ENCODE assay signal across 27 mouse cellular contexts in genomic region chr15:62901955-62902354, GRCm38 (mm10).
DNase-seq lines count a peak whose midpoint lies in the region; ATAC-seq and TF ChIP-seq lines count a peak whose summit lies in the region.
"Had no signal": no experiment of that assay in that cellular context is flagged by ENCODE, and none has a peak within 500 bp of the region (broad histone marks: within the 10 kb centered on the region; RNA-seq: fewer than 3 reads in every experiment).

No protein-coding gene starts in this region.

- H3K27me3 ChIP-seq in forebrain, embryonic 15.5 days = no peaks in the 10 kb centered on the region
- H3K27me3 ChIP-seq in forebrain, embryonic 10.5 days (ENCODE audit: poor library complexity, severe bottlenecking) = peaks cover 40% of the 10 kb centered on the region
- H3K27me3 ChIP-seq: heart, embryonic 15.5 days; hindbrain, embryonic 12.5 days; limb, embryonic 13.5 days; lung, embryonic 15.5 days; neural tube, embryonic 12.5 days had no signal

- no peak for TF ChIP-seq CTCF in brain, embryonic 14.5 days (IDR thresholded peaks at IDR 0.05; ENCODE audit: borderline replicate concordance, extremely low read depth, insufficient read depth, insufficient read length)

- no peak overlapping the region for H3K9ac ChIP-seq in forebrain, embryonic 15.5 days (replicated peaks)
- H3K9ac ChIP-seq: heart, embryonic 15.5 days; hindbrain, embryonic 12.5 days; limb, embryonic 13.5 days; lung, embryonic 15.5 days; neural tube, embryonic 12.5 days had no signal

- H3K4me2 ChIP-seq in forebrain, embryonic 15.5 days (replicated peaks) = no peak overlapping the region
- H3K4me2 ChIP-seq: heart, embryonic 15.5 days; hindbrain, embryonic 12.5 days; limb, embryonic 13.5 days; liver, embryonic 11.5 days; lung, embryonic 15.5 days; midbrain, embryonic 11.5 days; neural tube, embryonic 12.5 days had no signal

- peak; percentile 32; the same call in 1 of the 2 replicates for ATAC-seq in forebrain, embryonic 15.5 days (replicated peaks)
- no peak for ATAC-seq in activated CD4-positive, CD25-positive, alpha-beta regulatory T cell, adult 4 months
- ATAC-seq: CD4-positive, CD25-positive, alpha-beta regulatory T cell, adult 4 months; inflammation-experienced regulatory T-cells, adult 6 months had no signal

- no peak for TF ChIP-seq POLR2A in brain, embryonic 14.5 days (IDR thresholded peaks at IDR 0.05; ENCODE audit: borderline replicate concordance, extremely low read depth, insufficient read depth, insufficient read length, poor library complexity, severe bottlenecking)

- H3K36me3 ChIP-seq in forebrain, embryonic 15.5 days = no peaks in the 10 kb centered on the region
- no peaks in the 10 kb centered on the region for H3K36me3 ChIP-seq in forebrain, embryonic 10.5 days (replicated peaks)
- H3K36me3 ChIP-seq: heart, embryonic 10.5 days; heart, embryonic 15.5 days; hindbrain, embryonic 12.5 days; limb, embryonic 13.5 days; lung, embryonic 15.5 days; neural tube, embryonic 12.5 days had no signal

- 0 out of 2 replicates have a peak overlapping the region, but pooled peaks have one; percentile 12 for H3K27ac ChIP-seq in forebrain, embryonic 15.5 days (replicated peaks)
- no peak overlapping the region for H3K27ac ChIP-seq in forebrain, embryonic 10.5 days
- H3K27ac ChIP-seq: heart, embryonic 10.5 days; heart, embryonic 15.5 days; hindbrain, embryonic 12.5 days; limb, embryonic 13.5 days; lung, embryonic 15.5 days; neural tube, embryonic 12.5 days had no signal

- WGBS in forebrain, embryonic 15.5 days = 69% methylated on average over 4 of the region's 4 CpGs
- WGBS in forebrain, embryonic 10.5 days = 91% methylated on average over 4 of the region's 4 CpGs

- peaks cover 21% of the 10 kb centered on the region for H3K4me1 ChIP-seq in forebrain, embryonic 15.5 days
- peaks cover 14% of the 10 kb centered on the region for H3K4me1 ChIP-seq in forebrain, embryonic 10.5 days

- no peaks in the 10 kb centered on the region for H3K9me3 ChIP-seq in forebrain, embryonic 15.5 days
- no peaks in the 10 kb centered on the region for H3K9me3 ChIP-seq in forebrain, embryonic 10.5 days
- H3K9me3 ChIP-seq: heart, embryonic 10.5 days; heart, embryonic 15.5 days; hindbrain, embryonic 12.5 days; limb, embryonic 13.5 days; lung, embryonic 15.5 days; neural tube, embryonic 12.5 days had no signal

- no peak overlapping the region for H3K4me3 ChIP-seq in forebrain, embryonic 15.5 days
- H3K4me3 ChIP-seq in forebrain, embryonic 10.5 days = no peak overlapping the region
- H3K4me3 ChIP-seq: heart, embryonic 10.5 days; heart, embryonic 15.5 days; hindbrain, embryonic 12.5 days; limb, embryonic 13.5 days; lung, embryonic 15.5 days; myocyte; neural tube, embryonic 12.5 days had no signal

- no peak for DNase-seq in forebrain, embryonic 10.5 days (ENCODE audit: extremely low spot score, low spot score)
- DNase-seq in layer of hippocampus, adult 9-10 months (ENCODE audit: low spot score) = peak; percentile 10
- DNase-seq in layer of hippocampus, adult 11-12 months (ENCODE audit: low spot score) = no peak
- peak; percentile 39 for DNase-seq in brain, embryonic 14.5 days (ENCODE audit: low read depth)
- DNase-seq in telencephalon, adult 2 months (ENCODE audit: low read depth, low spot score) = peak; percentile 61
- DNase-seq: adrenal gland, postnatal 25 days; cerebellum, adult 8-10 months; cerebellum, postnatal 25 days; gastrocnemius, postnatal 14 days; kidney, adult 11 months; kidney, postnatal 14 days; layer of hippocampus, postnatal 36 days; lung, postnatal 36 days; thymus, postnatal 4 days had no signal

Comparison
In these comparisons a context has a peak if more than half of its experiments do, and no peak if none do; other contexts are left out.
1. DNase-seq: peak in layer of hippocampus, adult 9-10 months (single experiment), brain, embryonic 14.5 days (single experiment) and telencephalon, adult 2 months (single experiment); none in forebrain, embryonic 10.5 days (single experiment) and layer of hippocampus, adult 11-12 months (single experiment).